Mouse (Mus musculus) liver, embryonic 13.5 days (tissue): ENCODE measurements at regions not wholly inside any gene's neighbourhood (a gene's known extent, or its start where the extent isn't known, plus 50 kb on each side); places are given as distances from the start of the nearest gene placed in this dataset.

Experiments used
- ATAC-seq: fragments of 200-750 bp; cut with Nextera tagmentation; 2 replicates; pipeline ENCODE4 v1.8.0; 2017; ENCODE audit warnings: low read depth, mild to moderate bottlenecking, moderate number of reproducible peaks, moderate library complexity
- DNase-seq: peaks from one replicate; pipeline ENCODE4 v3.0.0; 2022
- H3K27ac ChIP-seq: fragments of 300-500 bp; sonication (generic); 2 replicates; pipeline ENCODE4 v1.5.1; 2015; ENCODE audit warnings: moderate library complexity, mild to moderate bottlenecking, inconsistent platforms
- H3K27me3 ChIP-seq: fragments of 300-500 bp; sonication (generic); 2 replicates; pipeline ENCODE4 v1.6.1; 2015; ENCODE audit warnings: mild to moderate bottlenecking, inconsistent platforms
- H3K36me3 ChIP-seq: fragments of 300-500 bp; sonication (generic); 2 replicates; pipeline ENCODE4 v1.6.1; 2015; ENCODE audit warnings: mild to moderate bottlenecking, inconsistent platforms
- H3K4me1 ChIP-seq: fragments of 300-500 bp; sonication (generic); replicated peaks from 2 replicates; pipeline ENCODE4 v1.6.1; 2015; ENCODE audit warnings: inconsistent platforms
- H3K4me2 ChIP-seq: fragments of 300-500 bp; sonication (generic); 2 replicates; pipeline ENCODE4 v1.6.1; 2015; ENCODE audit warnings: inconsistent platforms, mild to moderate bottlenecking, moderate library complexity
- H3K4me3 ChIP-seq: fragments of 300-500 bp; sonication (generic); replicated peaks from 2 replicates; pipeline ENCODE4 v1.5.1; 2015; ENCODE audit warnings: mild to moderate bottlenecking, inconsistent platforms
- H3K9ac ChIP-seq: fragments of 300-500 bp; sonication (generic); 2 replicates; pipeline ENCODE4 v1.6.1; 2015; ENCODE audit warnings: mild to moderate bottlenecking, inconsistent platforms
- H3K9me3 ChIP-seq: fragments of 300-500 bp; sonication (generic); replicated peaks from 2 replicates; pipeline ENCODE4 v1.6.1; 2016; ENCODE audit warnings: inconsistent platforms
- whole genome bisulfite sequencing: fragments of 180-500 bp; shearing (Covaris S2); methylation state at CpG from one replicate; pipeline ENCODE4 v1.1.7; 2015; ENCODE audit not compliant: insufficient replicate concordance; 5-methylcytosine and 5-hydroxymethylcytosine counted together

DNA sequence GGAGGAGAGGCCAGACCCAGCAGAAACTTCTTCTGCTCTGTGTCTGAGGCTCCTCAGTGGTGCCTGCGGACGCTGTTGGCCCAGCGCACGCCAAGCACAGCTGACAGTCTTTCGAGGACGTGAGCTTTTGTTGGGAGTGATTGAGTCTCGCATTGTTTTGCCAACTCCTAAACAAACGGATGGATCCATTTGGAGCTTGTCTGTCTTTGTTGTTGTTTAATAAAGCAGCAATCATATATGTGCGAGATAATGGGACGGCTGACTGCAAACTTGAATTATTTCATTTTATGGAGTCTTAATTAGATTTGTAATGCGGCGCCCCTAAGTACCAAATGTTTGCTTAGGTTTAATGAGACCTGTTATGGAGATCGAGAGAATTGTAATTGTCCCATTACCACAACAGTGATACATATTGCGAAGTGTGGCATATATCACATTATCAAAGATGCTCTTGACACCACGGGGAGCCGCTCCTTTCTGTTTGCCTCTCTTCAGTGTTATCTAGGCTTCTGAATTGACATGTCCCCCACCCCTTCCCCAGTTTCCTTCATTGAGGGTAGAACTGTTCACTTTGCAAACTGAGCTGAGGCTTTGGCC, 117.6 kb upstream of the Hdac4 start:
- Histone ChIP-seq H3K4me2 (no peak overlapping the region), H3K27ac (no peak overlapping the region), H3K9ac (no peak overlapping the region), H3K27me3 (no peaks in the 10 kb centered on the region), H3K36me3 (no peaks in the 10 kb centered on the region), H3K4me3 (no peak overlapping the region), H3K9me3 (no peaks in the 10 kb centered on the region), H3K4me1 (no peaks in the 10 kb centered on the region; the same call in 1 of the 2 replicates)
- DNase-seq (no peak), ATAC-seq (no peak)
- WGBS = 71% methylated on average over 16 of the region's 16 CpGs

DNA sequence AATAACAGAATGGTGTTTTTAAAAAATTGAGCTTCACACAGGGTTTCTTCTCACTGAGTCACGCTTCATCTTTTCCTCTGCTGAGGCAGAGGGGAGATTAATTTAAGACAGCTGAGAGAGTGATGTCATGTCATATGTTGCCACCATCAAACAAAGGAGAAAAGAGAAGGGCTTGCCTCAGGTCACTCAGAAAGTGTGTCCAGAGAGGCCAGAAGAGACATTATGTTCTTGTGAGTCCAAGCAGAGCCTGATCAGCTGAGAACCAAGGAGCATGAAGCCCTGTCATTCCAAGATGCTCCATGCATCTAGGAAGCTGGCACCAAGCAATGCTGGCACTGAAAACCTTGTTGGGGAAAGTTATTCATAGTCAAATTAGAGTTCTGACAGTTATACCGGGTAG, 114.4 kb upstream of the Hdac4 start:
- Histone ChIP-seq H3K4me2 (no peak overlapping the region), H3K27ac (no peak overlapping the region), H3K4me1 (no peaks in the 10 kb centered on the region), H3K9me3 (0 out of 2 replicates have a peak, but pooled peaks cover 3% of the 10 kb centered on the region), H3K4me3 (no peak overlapping the region), H3K27me3 (no peaks in the 10 kb centered on the region), H3K9ac (no peak overlapping the region), H3K36me3 (no peaks in the 10 kb centered on the region)
- 60% methylated on average over 2 of the region's 2 CpGs for WGBS
- DNase-seq (no peak), ATAC-seq (no peak)

GRCm38 (mm10) chr1:92309381-92309780, 113.9 kb upstream of the Hdac4 start:
- Histone ChIP-seq H3K4me2 (no peak overlapping the region), H3K36me3 (no peaks in the 10 kb centered on the region), H3K9me3 (0 out of 2 replicates have a peak, but pooled peaks cover 3% of the 10 kb centered on the region), H3K27ac (no peak overlapping the region), H3K27me3 (no peaks in the 10 kb centered on the region), H3K4me3 (no peak overlapping the region), H3K9ac (no peak overlapping the region), H3K4me1 (no peaks in the 10 kb centered on the region)
- DNase-seq (no peak), ATAC-seq (no peak)
- WGBS = 69% methylated on average over 6 of the region's 6 CpGs

DNA sequence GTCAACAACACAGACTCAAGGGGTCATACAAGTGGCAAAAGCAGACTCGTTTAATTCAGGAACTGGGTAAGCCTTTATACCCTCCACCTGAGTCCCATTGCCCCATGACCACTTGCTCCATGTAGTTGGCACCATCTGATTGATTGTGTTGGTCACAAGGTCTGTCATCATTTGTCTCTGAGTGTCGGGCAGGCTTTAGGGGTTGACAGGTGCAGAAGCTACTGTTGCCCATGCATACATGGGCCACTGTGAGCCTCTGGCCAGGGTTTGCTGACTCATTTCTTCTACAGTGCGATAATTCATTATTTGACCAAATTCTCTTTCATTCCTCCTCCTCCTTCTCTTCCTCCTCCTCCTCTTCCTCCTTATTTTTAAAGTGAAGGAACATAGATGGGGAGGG, 113.0 kb upstream of the Hdac4 start:
- ATAC-seq (no peak), DNase-seq (no peak)
- Histone ChIP-seq H3K9me3 (0 out of 2 replicates have a peak, but pooled peaks cover 3% of the 10 kb centered on the region), H3K9ac (no peak overlapping the region), H3K4me2 (no peak overlapping the region), H3K27ac (no peak overlapping the region), H3K4me3 (no peak overlapping the region), H3K4me1 (no peaks in the 10 kb centered on the region), H3K36me3 (no peaks in the 10 kb centered on the region), H3K27me3 (no peaks in the 10 kb centered on the region)
- WGBS = 63% methylated on average over 3 of the region's 3 CpGs

- H3K27ac ChIP-seq = no peak overlapping the region
- 42% methylated on average over 4 of the region's 4 CpGs for WGBS
- no peak overlapping the region for H3K9ac ChIP-seq
- ATAC-seq (no peak), DNase-seq (no peak)
- H3K4me2 ChIP-seq = no peak overlapping the region
- no peaks in the 10 kb centered on the region for H3K27me3 ChIP-seq
- no peaks in the 10 kb centered on the region for H3K4me1 ChIP-seq
- H3K36me3 ChIP-seq = no peaks in the 10 kb centered on the region
- no peak overlapping the region for H3K4me3 ChIP-seq
- H3K9me3 ChIP-seq = 0 out of 2 replicates have a peak, but pooled peaks cover 3% of the 10 kb centered on the region
Observed at GRCm38 (mm10) chr1:92306042-92306441, 110.5 kb upstream of the Hdac4 start.

DNA sequence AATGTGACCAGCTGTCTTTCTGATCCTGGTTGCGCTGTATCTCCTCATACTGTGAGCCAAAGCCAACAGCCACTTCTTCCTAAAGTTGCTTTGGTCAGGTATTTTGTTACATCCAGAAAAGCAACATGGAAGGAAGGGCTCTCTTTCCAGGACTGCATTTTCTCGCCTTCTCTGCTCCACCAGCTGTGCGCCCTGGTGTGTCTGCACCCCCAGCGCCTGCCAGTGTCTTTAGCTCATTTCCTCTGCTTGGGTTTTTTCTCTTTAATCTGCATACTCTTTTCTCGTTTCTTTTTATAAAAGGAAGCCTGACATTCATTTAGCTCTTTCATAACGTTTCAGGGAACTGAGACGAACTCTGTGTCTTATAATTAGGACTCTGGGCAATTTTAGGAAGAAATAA, 103.5 kb upstream of the Hdac4 start:
- no peak overlapping the region for H3K9ac ChIP-seq
- no peak overlapping the region for H3K27ac ChIP-seq
- no peaks in the 10 kb centered on the region for H3K27me3 ChIP-seq
- no peaks in the 10 kb centered on the region for H3K4me1 ChIP-seq
- DNase-seq (no peak), ATAC-seq (no peak)
- no peak overlapping the region for H3K4me2 ChIP-seq
- no peaks in the 10 kb centered on the region for H3K36me3 ChIP-seq
- no peaks in the 10 kb centered on the region for H3K9me3 ChIP-seq
- H3K4me3 ChIP-seq = no peak overlapping the region
- 53% methylated on average over 7 of the region's 7 CpGs for whole genome bisulfite sequencing

DNA sequence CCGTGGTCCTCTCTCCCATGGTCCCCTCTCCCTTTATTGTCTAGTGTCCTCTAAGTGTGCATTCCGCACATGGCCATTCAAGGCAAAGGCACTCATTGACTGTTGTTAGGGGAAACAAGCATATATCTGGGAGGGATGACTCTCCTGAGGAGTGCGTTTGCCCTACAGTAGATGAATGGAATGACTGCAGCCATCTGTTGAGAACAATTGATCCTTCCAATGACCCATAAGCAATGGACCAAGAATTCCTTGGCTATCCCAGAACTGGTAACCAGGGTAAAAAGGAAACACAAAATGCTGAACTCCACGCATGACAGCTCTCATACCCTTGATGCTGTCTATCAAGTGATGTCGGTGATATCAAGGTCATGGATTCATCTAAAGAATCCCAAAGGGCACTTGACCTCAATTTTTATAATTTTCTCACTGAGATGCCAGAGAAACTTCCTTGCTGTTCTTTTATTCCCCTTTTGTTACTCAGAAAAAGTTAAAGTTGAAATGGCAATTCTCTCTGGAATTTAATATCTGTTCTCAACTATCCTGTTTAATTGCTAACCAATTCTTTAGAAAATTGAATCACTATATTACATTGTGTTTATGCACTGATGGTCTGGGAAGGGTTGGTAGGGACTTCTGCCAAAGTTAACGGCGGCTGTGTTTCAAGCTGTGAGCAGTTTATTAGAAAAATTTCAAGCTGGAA, 97.3 kb upstream of the Hdac4 start:
- Histone ChIP-seq H3K9me3 (no peaks in the 10 kb centered on the region), H3K27me3 (no peaks in the 10 kb centered on the region), H3K27ac (no peak overlapping the region), H3K4me1 (no peaks in the 10 kb centered on the region), H3K9ac (no peak overlapping the region), H3K4me2 (no peak overlapping the region), H3K36me3 (no peaks in the 10 kb centered on the region), H3K4me3 (no peak overlapping the region)
- ATAC-seq = no peak
- WGBS = 69% methylated on average over 7 of the region's 7 CpGs
- no peak for DNase-seq

GRCm38 (mm10) chr1:92286966-92287342, 91.5 kb upstream of the Hdac4 start:
- H3K4me1 ChIP-seq = no peaks in the 10 kb centered on the region
- H3K9me3 ChIP-seq = no peaks in the 10 kb centered on the region
- no peaks in the 10 kb centered on the region for H3K27me3 ChIP-seq
- no peak overlapping the region for H3K9ac ChIP-seq
- H3K4me2 ChIP-seq = no peak overlapping the region
- DNase-seq = no peak
- H3K27ac ChIP-seq = no peak overlapping the region
- WGBS = 40% methylated on average over 1 of the region's 1 CpGs
- H3K36me3 ChIP-seq = no peaks in the 10 kb centered on the region
- H3K4me3 ChIP-seq = no peak overlapping the region
- ATAC-seq = no peak

DNA sequence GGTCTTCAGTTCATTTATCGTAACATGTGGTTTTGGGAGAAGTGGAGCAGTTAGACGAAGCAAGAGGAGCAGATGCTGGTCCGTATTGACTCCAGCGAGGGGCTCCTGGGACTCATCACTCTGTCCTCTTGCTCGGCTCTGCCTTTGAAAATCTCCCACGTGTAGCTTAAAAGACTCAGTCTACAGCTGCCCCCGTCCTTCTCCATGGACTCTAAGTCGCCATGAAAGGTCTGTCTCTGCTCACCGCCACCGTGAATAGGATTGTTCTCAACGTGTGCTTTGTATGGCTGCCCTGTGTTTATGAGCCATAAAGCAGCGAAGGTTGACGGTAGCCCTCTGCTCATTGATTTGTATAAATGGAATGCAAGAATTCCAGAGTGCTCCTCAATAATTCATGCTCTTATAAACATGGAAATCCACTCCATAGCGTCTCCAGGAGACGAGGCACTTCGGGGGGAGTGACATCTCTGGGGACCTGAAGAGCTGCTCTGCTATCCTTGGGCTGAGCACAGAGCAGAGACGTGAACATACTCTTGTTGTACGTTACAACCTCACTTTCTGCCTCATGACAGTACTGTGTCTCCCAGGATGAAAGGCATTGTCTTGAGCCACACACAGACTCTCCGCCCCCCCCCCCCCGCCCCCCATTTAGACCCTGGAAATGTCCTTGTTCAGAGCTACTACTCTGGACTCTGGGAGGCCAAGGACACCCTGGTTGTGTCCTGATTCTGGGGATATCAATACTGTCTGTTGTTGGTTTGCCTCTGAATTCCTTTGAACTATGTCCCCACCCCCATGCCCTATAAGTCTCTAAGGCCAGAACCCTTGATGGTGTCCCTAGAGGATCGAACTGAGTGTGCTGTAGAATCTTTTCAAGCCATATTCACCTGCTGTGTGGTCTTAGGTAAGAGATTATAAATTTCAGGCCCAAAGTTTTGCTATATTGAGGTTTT, 90.8 kb upstream of the Hdac4 start:
- H3K4me1 ChIP-seq = no peaks in the 10 kb centered on the region
- no peak overlapping the region for H3K9ac ChIP-seq
- no peak overlapping the region for H3K4me2 ChIP-seq
- no peak overlapping the region for H3K4me3 ChIP-seq
- no peak for ATAC-seq
- DNase-seq = no peak
- WGBS = 62% methylated on average over 21 of the region's 21 CpGs
- H3K27ac ChIP-seq = no peak overlapping the region
- no peaks in the 10 kb centered on the region for H3K36me3 ChIP-seq
- no peaks in the 10 kb centered on the region for H3K27me3 ChIP-seq
- H3K9me3 ChIP-seq = no peaks in the 10 kb centered on the region

DNA sequence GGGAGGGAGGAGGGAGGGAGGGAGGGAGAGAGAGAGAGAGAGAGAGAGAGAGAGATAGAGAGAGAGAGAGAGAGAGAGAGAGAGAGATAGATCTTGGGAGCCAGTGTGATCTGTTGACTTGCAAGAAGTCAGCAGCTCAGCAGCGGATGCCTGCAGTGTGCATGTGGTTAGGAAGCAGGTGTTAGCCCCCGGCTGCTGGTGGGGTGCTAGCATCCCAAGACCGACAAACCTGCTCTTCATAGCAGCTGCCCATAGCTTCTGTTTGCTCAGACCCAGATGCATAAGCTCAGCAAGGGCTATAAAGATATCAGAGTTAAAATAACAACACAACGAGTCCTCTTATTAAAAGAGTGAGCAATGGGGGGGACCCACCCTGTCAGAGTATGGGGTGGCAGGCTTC, 88.7 kb upstream of the Hdac4 start:
- no peak for ATAC-seq
- Histone ChIP-seq H3K4me2 (no peak overlapping the region), H3K9ac (no peak overlapping the region), H3K36me3 (no peaks in the 10 kb centered on the region), H3K4me1 (no peaks in the 10 kb centered on the region), H3K27me3 (no peaks in the 10 kb centered on the region), H3K27ac (no peak overlapping the region), H3K4me3 (no peak overlapping the region), H3K9me3 (no peaks in the 10 kb centered on the region)
- no peak for DNase-seq
- 54% methylated on average over 4 of the region's 4 CpGs for WGBS

- no peak overlapping the region for H3K9ac ChIP-seq
- no peak overlapping the region for H3K27ac ChIP-seq
- ATAC-seq (no peak), DNase-seq (no peak)
- no peaks in the 10 kb centered on the region for H3K27me3 ChIP-seq
- H3K36me3 ChIP-seq = no peaks in the 10 kb centered on the region
- H3K9me3 ChIP-seq = no peaks in the 10 kb centered on the region
- H3K4me2 ChIP-seq = no peak overlapping the region
- H3K4me3 ChIP-seq = no peak overlapping the region
- no peaks in the 10 kb centered on the region for H3K4me1 ChIP-seq
- 55% methylated on average over 5 of the region's 5 CpGs for WGBS
Observed at GRCm38 (mm10) chr1:92277199-92277747, 81.8 kb upstream of the Hdac4 start.
